Mouse (Mus musculus) T-helper 2 cell (primary cell): ENCODE data around the gene Opa1.

Source experiments
- in situ Hi-C: fragments of 300-600 bp; cut with MboI, MseI; formaldehyde crosslinking; loops from one replicate; pipeline ENCODE4 v1.15.1; 2025; ENCODE audit warnings: high pct_unique_total_duplicates

The Opa1 gene

DNA sequence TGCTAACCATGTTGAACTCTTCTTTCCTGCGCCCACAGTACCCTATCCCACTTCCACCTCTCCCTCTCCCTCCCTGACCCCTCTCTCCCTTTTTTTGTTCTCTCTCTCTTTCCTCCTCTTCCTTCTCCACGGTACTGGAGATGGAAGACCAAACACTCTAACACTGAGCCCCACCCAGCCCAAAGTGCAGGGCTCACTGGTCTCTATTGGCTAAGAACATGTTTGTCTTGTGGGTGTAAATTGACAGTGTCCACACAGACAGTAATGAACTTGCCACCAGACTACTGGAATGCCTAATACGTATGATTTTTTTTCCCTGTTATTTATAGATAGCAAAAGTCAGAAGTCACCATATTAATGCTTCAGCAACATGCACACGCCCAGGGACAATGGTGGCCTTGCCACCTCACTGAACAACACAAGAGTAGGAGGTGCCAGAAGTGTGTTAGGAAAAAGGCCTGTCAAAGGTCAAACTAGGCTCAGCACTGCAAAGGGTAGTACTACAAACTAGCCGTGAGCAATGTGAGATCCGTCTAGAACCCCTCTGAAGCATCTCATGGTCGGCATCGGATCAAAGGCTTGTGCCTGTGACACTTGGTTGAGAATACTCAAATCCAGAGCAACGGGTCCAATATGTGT lies 77.2 kb downstream of the Opa1 start:
- in situ Hi-C loops: no loop called here

DNA sequence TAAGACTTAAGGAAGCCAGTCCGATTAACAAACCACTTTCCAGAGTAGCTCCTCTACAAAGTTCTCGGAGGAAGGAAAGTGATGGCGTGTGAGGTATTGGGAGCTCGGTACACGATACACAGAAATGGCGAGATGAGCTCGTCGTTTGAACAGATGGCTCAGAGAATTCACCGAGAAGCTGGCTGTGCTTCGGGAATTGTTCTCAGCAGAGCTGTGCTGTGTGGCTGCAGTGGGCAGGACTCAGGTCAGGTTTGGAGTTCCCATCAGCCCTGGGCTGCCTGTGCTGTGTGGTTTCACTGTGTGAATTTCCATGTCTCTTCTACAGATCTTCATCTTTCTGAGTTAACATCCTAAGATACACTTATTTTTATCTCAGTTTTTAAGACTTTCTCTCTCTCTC lies 77.8 kb downstream of the Opa1 start:
- in situ Hi-C loops: no loop called here

DNA sequence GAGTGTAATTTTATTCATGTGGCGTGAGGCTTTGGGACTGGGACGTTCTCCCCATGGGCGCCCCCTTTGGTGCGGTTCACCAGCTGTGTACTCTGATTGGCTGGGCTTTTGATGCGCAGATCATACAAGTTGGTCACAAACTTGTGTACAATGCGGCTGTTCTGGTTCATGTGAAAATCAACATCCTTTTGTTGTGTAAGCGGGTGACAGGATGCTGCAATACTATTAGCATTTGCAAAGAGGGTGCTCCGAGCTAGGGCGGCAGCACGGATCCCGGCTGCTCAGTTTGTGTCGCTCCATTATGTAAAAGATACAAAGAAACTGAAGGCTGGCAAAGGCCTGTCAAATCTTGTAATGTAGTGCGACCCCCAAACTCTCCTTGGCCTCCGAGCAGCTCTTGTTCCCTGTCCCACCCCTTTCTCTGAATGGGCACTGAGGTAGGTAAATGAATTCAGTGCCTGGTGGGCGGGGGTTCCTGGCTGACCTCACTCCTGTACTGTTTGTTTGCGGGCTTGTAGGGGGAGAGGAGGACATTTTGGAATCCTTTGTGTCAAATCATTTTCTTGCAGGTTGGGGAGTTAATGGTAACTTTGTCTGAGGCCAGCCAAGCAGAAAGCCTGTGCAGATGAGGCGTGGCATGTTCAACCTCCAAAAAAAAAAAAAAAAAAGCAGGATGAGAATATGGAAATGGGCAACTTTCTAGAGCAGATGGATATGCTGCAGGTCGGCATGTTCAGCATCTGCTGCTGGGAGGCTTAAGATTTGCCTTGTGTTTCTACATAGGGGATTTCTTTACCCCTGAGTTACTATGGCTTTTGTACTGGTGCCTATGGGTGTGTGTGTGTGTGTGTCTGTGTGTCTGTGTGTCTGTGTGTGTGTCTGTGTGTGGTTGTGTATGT lies 78.8 kb downstream of the Opa1 start:
- in situ Hi-C loops: no loop called here

DNA sequence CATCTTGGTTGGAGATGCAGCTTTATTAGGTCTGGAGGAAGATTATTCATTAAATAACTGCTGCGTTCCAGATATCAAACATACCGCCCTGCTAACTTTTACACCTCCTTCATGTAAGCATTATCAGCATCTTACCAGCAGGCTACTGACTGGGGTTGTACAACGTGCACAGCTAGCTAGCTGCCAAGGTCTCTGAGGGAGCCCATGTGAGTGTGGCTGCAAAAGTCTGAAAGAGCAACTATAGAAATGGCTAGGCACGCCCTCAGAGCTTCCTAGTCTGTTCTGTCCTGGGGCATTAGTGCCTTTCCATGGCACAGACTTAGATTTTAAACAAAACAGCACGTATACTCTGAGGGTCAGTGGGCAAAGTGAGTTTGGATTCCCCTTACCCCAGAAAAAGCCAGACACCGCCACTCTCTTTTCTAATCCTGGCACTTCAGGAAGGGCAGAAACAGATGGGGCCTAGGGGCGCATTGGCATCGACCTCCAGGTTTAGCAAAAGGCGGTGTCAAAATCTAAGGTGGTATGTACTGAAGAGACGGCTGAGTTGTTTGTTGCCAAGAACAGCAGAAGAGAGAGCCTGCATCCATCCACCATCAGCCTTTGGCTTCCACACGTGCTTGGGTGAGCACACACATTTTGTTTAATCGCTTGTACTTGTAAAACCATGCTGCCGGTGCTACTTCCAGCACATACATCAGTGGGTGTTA lies 80.1 kb downstream of the Opa1 start:
- in situ Hi-C loops: no loop called here

DNA sequence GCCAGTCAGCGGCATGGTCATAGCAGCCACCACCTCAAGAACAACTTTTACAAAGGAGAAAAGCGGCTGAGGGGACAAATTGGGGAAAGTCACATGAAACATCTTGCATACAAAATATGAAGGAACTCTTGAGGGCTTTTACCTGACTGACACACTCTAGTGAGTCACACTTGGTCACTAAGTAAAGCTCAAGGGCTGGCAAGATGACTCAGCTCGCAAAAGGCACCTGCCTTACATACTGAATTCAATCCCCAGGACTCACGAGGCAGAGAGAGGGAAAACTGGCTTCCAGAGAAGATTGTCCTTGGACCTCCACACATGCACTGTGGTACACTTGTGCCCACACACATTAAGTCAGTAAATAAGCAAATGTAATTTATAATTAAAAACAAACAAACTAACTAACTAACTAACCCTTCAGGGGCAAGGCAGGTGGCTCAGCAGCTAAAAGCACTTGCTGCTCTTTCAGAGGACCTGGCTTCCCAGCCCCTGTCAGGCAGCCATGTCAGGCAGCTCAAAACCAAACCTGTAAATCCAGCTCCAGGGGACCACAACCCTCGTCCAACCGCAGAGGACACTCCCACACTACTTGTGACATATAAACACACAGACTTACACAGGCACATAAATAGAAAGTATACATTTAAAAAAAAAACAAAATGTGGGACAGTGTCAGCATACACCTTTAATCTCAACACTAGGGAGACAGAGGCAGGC lies 84.1 kb downstream of the Opa1 start:
- in situ Hi-C loops: no loop called here

DNA sequence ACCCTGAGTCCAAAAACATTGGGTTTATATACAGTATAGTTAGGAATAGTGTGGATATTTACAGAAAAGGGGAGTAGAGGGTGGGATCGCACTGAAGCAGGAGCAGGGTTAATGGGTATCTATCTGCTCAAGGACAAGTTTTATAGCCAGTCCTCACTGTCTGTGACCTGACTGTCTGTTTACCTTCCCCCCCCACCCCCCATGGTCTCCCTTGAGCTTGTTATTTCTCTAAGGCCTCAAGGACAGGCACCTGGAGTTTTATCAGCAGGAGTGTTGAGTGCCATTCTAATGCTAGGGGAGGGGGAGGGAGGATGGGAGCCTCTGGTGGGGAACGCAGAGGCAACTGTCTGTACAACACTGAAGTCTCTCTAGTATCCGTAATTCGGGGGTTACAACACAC lies 85.3 kb downstream of the Opa1 start:
- in situ Hi-C loops: no loop called here

DNA sequence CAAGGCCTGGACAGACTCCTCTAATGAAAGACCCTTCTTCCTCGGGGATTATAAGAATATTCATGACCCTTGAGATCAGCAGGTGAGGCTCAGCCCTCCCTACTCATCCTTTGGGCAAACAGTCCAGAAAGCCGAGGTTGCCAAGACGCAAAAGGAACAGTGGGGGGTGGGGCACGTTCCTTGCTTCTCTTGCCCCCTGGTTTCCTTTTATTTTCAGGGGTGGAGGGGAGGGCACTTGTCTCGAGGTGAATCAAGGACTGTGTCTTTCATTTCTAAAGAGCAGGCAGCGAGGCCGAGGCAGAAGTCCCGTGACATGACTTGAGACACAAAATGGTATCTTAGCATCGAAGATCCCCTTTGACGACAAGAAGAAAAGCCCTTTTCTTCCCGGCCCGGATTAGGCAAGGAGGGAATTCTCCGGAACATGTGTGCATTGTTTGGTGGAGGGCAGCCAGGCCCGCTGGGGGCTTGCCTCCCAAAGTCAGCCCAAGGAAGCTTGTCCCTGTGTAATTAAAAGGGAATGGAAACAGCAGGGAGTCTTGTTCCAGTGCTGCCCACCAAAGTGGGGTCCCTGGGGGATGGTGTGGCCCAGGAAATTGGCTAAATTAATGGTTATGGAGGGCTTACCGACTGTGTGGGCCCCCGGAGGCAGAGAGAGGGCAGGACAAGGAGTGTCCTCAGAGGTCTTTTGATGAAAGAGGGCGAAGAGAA lies 88.0 kb downstream of the Opa1 start:
- in situ Hi-C loops: no loop called here

DNA sequence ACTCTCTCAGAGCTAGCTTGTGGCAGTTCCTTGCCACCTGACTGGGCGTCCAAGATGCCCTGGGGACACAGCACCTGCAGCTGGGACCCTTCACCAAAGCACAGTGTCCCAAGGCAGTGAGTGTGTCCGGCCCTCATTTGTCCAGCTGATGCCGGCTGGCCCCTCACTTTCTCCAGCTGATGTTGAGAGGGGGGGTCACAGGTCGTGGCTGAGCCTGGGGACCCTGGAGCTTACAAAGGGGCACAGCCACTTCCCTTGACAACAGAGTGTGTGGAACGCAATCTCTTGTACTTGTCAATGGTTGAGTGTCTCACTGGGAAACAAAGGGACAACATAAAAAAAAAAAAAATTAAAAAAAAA lies 88.5 kb downstream of the Opa1 start:
- in situ Hi-C loops: no loop called here

DNA sequence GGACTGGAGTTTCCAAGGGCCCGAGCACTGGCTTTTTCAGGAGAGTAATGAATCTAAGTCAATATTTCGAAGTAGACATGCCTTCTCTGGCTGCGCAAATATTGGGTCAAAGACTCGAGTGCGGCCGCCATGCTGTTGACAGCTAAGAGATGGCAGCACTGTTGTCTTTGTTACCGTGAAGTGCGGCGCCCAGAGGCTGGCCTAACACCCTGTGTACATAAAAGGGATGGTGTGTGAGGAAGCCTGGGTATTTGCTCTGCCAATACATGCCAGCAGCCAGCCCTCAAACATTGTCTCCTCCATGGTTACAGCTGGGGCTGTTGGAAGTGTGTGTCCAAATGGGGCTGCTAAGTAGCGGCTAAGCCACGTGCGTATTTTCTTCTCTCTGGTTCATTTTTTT lies 89.3 kb downstream of the Opa1 start:
- in situ Hi-C loops: no loop called here

DNA sequence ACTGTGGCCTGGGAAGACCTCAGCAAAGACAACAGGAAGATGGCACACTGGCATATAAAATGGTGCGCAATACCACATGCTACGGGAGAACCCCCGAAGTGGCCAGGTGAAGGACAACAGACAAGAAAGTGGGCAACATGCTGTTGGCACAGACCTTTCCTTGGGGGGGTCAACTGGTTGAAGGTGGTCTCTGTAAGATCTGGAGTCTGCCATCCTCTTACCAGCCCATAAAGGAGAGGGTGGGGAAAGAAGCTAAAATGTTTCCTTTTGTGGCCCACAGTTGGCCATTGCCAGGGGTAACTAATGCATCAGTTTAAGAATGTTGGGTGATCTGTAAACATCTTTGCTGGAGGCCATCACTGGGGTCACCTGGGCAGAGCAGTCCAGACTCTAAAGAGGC lies 91.7 kb downstream of the Opa1 start:
- in situ Hi-C loops: no loop called here

DNA sequence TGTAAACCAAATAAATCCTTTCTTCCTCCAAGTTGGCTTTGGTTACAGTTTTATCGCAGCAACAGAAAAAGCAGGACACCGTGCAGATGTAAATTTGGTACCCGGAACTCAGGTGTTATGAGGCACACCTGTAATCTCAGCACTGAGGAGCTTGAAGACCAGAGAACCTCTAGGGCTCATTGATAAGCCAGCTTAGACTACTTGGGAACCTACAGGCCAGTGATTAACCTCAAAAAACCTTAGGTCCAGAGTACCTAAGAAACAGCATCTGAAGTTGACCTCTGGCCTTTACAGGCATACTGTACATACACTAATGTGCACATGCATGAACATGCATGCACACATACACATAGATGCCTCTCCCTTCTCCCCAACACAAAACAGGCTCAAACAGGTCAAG lies 94.1 kb downstream of the Opa1 start:
- in situ Hi-C loops: no loop called here

DNA sequence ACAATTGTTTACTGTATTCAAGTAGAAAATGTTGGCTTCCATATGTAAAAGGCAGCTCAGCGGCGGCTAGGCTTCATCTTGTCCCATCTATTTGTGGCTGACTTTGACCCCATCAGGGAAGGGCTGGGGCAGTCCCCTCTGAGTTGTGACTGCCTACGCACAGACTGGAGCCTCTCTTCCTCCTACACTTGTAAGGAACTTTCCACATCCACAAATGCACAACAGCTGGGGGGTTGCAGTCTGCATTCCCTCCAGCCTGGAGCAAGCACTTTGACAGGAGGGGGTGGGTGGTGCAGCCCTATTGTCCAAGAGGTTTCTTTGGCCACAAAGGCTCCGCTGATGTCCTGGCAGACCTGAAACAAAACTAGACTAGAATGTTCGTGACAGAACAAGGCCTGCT lies 100.5 kb downstream of the Opa1 start:
- in situ Hi-C loops: no loop called here

DNA sequence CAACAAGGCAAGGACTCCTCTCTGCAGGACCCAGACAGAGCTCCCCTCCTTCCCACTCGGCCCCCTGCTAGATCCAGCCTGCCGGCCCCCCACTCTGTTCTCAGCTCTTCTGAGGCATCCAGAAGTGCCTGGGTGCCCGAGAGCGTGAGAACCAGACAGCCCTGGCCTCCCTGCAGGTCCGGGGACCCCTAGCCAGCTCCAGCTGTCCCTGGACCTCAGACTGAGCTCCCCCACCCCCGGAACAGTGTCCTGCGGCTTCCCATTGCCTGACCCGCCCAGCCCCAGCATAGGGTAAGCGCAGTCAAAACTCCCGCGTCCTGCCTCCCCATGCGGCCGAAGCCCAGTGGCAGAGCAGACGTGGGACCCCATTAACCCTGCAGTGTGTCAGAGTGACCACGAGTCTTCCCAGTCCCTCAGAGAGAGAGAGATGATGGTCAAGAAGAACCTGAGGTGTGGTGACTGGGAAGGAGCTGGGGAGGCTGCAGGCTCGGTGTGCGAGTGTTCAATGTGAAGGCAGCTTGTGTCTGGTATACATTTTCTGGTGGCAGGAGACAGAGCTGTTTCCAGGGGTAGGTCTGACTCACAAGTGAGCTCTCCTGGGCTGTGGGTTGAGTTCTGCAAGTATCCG lies 101.5 kb downstream of the Opa1 start:
- in situ Hi-C loops: no loop called here

DNA sequence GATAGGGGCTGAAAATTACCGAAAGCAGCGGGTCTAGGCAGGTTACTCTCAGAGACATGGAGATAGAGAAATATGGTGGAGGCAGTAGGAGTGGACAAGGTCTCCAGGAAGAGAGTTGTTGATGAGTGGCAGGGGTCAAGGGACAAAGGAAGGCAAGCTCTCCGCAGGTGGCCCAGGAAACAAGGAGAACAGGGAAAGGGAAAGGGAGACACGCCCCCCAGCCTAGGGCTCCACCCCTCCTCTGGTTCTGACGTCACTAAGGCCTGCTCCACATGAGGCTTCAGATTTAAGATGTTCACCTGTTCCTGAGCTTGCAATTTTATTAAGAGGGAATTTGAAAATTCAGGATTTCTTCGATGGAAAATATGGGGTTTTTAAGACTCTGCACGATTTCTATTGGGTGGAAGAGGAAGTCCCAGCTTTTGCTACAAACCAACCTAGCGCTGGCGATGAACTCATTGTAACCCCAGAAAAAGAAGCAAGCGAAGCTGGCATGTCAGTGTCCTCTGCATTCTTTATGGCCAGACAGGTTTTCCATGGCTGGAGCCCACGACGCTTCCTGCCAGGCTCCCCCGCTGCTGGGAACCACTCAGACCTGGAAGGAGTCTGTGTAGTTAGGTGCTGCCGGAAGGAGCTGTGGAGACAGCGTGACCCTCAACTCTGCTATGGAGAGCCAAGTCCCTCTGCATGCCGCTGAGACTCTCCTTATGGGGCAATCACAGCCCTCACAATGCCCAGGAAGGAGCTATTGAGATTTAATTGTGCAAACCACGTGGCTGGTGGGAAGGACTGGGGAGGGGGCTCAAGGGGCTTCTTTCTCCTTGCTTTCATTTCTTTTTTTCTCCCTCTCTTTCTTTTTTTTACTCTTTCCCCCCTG lies 103.7 kb downstream of the Opa1 start:
- in situ Hi-C loops: no loop called here

DNA sequence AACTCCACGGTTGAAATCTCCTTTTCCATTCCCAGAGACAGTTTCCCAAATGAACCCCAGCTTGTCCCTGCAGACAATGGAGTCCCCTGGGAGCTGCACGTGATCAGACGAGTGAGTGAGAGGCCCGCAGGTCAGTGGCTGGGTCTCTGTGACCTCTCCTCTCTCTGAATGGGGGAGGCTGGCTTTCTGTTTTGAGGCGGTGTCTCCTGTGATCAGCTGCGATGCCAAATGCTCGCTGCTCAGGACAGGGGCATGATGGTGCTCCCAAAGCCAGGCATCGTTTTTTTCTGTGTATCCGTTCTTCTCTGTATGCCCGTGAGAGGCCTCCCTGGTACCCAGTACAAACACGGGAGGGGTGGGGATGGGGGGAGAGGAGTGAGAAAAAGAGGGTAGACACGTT lies 104.4 kb downstream of the Opa1 start:
- in situ Hi-C loops: no loop called here

DNA sequence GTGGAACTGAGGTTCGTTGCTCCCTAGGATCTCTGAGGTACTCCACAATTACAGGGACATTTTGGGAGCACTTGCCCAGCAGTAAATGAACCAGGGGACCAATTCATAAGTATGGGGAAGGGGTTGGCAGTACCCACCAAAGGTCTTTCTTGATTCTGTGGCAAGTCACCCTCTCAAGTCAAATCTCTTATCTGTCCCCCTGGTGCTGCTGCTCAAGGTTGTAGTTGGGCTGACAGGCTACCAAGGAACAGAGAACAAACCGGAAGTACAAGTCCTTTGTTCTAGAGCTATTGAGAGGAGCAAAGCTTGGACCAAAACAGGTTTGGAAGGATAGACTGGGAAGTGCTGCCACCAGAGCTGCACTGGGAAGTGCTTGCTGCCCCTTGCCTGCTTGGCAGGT lies 105.0 kb downstream of the Opa1 start:
- in situ Hi-C loops: no loop called here

DNA sequence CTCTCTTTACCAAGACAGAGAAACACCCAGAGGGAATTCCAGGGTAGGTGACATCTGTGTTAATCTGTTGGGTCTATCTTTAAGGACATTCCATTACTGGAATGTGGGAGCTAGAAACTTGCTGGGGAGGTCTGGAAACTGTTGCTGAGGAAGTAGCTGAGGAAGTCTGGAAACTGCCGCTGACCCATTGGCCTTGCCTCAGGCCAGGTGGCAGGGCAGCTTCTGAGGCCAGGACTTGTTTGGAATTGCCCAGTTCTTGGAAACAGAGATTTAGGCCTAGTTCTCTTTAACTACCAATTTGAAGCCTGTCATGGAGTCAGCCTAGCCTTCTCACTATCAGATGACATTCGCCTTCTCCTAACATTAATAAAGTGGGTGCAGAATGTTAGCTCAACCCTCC lies 105.5 kb downstream of the Opa1 start:
- in situ Hi-C loops: no loop called here

DNA sequence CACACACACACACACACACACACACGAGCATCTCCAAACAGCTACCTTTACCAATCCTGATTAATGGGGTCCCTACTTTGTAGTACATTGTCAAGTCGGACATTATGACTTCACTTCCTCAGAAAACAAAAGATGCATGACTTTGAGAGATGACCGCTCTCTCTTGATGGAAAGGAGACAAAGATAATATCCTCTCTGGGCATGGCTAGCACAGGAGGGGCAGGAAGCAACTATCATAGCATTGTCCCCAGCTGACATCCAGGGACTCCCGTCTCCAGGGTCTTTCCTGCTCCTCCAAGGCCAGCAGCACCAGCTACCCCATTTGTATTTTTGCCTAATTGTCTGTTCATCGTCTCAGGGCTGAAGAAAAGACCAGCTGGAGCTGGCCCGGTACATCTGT lies 107.0 kb downstream of the Opa1 start:
- in situ Hi-C loops: no loop called here

DNA sequence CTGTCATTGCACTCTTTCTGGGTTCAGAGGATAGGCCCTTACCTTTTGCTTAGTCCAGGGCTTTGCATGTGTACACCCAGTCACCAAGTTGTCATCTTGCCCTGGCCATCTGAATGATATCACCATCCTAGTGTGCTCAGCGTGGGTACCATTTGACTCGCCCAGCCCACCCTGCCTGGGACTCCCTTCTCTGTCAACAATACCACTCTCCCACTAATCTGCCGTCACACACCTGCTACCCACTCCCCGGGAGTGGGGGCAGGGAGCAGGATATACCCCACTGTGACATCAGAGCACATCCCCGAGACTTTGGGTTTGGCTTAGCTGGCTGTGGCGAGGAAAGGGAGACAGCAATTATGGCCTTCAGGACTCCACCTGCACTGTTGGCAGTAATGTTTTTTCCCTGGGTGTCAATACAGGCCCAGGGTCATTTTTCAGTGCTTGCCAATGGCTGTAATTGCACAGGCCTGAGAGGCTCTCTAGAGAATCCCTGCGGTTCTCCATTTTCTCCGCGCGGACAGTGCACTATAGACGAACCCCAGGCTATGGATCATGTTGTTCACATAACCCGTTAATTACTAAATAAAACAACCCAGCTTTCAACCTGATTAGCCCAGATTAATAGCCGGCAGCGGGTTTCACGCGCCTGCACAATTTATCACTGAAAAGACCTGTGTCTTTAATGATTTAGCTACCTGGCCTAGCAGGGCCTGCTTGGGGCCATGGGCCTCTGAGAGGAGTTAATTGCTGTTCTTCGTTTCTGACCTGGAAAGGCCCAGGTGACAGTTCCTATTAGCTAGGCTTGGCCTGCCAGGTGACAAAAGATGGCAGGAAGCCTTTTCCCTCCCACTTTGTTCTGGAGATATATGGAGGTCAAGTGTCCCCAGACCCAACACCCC lies 109.1 kb downstream of the Opa1 start:
- in situ Hi-C loops: no loop called here
